12 mouse cellular contexts compared by ENCODE assay signal in the genomic region with DNA sequence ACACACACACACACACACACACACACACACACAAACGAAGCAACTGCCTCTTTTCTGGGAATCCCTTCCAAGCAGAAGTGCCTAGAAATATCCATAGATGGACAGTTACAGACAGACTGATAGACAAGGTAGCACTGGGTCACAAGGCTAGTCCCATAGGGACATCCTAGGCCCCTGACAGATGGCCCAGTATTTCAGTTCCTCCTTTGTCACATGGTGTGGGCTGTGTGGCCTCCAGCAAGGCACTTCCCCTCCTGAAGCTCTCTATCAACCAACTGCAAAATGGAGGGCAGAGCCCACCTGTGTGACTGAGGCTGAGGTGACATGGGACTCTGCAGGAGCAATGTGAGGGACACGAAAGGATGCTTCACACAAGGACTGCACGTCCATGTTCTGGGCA.
DNase-seq lines count a peak whose midpoint lies in the region; ATAC-seq and TF ChIP-seq lines count a peak whose summit lies in the region.
"Had no signal": no experiment of that assay in that cellular context is flagged by ENCODE, and none has a peak within 500 bp of the region (broad histone marks: within the 10 kb centered on the region; RNA-seq: fewer than 3 reads in every experiment).

No protein-coding gene starts in this region.

- H3K9me3 ChIP-seq in liver, embryonic 16.5 days (replicated peaks; ENCODE audit: control insufficient read depth, low read length): no peaks in the 10 kb centered on the region
- no peaks in the 10 kb centered on the region for H3K9me3 ChIP-seq in liver, embryonic 11.5 days (ENCODE audit: control insufficient read depth, low read length)
- H3K9me3 ChIP-seq in MEL (replicated peaks; ENCODE audit: insufficient read depth, low read length): no peaks in the 10 kb centered on the region
- no peaks in the 10 kb centered on the region for H3K9me3 ChIP-seq in hindbrain, embryonic 11.5 days (ENCODE audit: control insufficient read depth, low read length)
- H3K9me3 ChIP-seq: hindbrain, embryonic 13.5 days had no signal

- 55% methylated on average over 3 of the region's 3 CpGs for WGBS in liver, embryonic 16.5 days (ENCODE audit: insufficient replicate concordance)
- 83% methylated on average over 3 of the region's 3 CpGs for WGBS in liver, embryonic 11.5 days
- 88% methylated on average over 3 of the region's 3 CpGs for WGBS in hindbrain, embryonic 11.5 days

- TF ChIP-seq CTCF in MEL (IDR thresholded peaks at IDR 0.05 in 2 of 3, conservative IDR thresholded peaks at IDR 0.05 in 1 of 3; ENCODE audit: control insufficient read depth in 1 of 3, insufficient read depth in 1 of 3, low read depth in 2 of 3, low read length in 3 of 3, poor library complexity in 1 of 3, severe bottlenecking in 1 of 3): no peak
- no peak for TF ChIP-seq CTCF in bone marrow macrophage, adult 2 months (IDR thresholded peaks at IDR 0.05; ENCODE audit: low read depth, low read length)

- no peak for DNase-seq in liver, embryonic 11.5 days (ENCODE audit: low spot score)
- DNase-seq in MEL (ENCODE audit: low read depth, low spot score): peak; percentile 68
- no peak for DNase-seq in right cerebral cortex, adult 2 months (ENCODE audit: low spot score in 2 of 2)
- no peak for DNase-seq in hindbrain, embryonic 11.5 days (ENCODE audit: low spot score)
- no peak for DNase-seq in urinary bladder, adult 18-20 months (ENCODE audit: low spot score in 2 of 2)
- DNase-seq: cerebellum, adult 9-10 months; lung, embryonic 14.5 days; thymus, adult 2 months had no signal

- TF ChIP-seq RAD21 in MEL (IDR thresholded peaks at IDR 0.05; ENCODE audit: low read depth, low read length): no peak

- no peak overlapping the region for H3K9ac ChIP-seq in liver, embryonic 16.5 days (ENCODE audit: low read depth, low read length)
- H3K9ac ChIP-seq in liver, embryonic 11.5 days (ENCODE audit: low read depth, low read length): no peak overlapping the region
- no peak overlapping the region for H3K9ac ChIP-seq in MEL (ENCODE audit: control insufficient read depth, low read depth, low read length, poor library complexity, severe bottlenecking)
- no peak overlapping the region for H3K9ac ChIP-seq in hindbrain, embryonic 11.5 days (ENCODE audit: low read depth, low read length)
- H3K9ac ChIP-seq: hindbrain, embryonic 13.5 days; lung, embryonic 14.5 days had no signal

- no peak for TF ChIP-seq POLR2A in MEL (IDR thresholded peaks at IDR 0.05; ENCODE audit: control insufficient read depth in 1 of 2, insufficient read depth in 1 of 2, low read depth in 1 of 2, low read length in 2 of 2, poor library complexity in 1 of 2)
- TF ChIP-seq POLR2A in bone marrow macrophage, adult 2 months (IDR thresholded peaks at IDR 0.05; ENCODE audit: borderline replicate concordance, low read depth, low read length): no peak

- ATAC-seq in liver, embryonic 16.5 days (ENCODE audit: low read depth): peak; percentile 60; the same call in 1 of the 2 replicates
- ATAC-seq in liver, embryonic 11.5 days (replicated peaks; ENCODE audit: low FRiP score): no peak
- peak; percentile 86 for ATAC-seq in neutrophil, adult 5-6 weeks (ENCODE audit: extremely low read depth, insufficient number of reproducible peaks, low FRiP score, poor library complexity, severe bottlenecking)
- no peak for ATAC-seq in hindbrain, embryonic 11.5 days (ENCODE audit: low FRiP score)

- H3K4me3 ChIP-seq in liver, embryonic 16.5 days (ENCODE audit: low read depth, low read length): no peak overlapping the region
- no peak overlapping the region for H3K4me3 ChIP-seq in liver, embryonic 11.5 days (ENCODE audit: low read depth, low read length)
- H3K4me3 ChIP-seq in MEL (ENCODE audit: control insufficient read depth in 1 of 2, insufficient read depth in 1 of 2, low read depth in 2 of 2, low read length in 2 of 2): no peak overlapping the region
- no peak overlapping the region for H3K4me3 ChIP-seq in bone marrow macrophage, adult 2 months (ENCODE audit: insufficient read depth, low read length)
- no peak overlapping the region for H3K4me3 ChIP-seq in hindbrain, embryonic 11.5 days (ENCODE audit: low read depth, low read length)
- H3K4me3 ChIP-seq: hindbrain, embryonic 13.5 days had no signal

- no peaks in the 10 kb centered on the region for H3K27me3 ChIP-seq in liver, embryonic 16.5 days (ENCODE audit: control insufficient read depth, insufficient read depth, low read depth, low read length)
- no peaks in the 10 kb centered on the region for H3K27me3 ChIP-seq in liver, embryonic 11.5 days (replicated peaks; ENCODE audit: control insufficient read depth, insufficient read depth, low read length)
- H3K27me3 ChIP-seq in MEL (ENCODE audit: control insufficient read depth in 1 of 2, insufficient read depth in 2 of 2, low read length in 2 of 2): no peaks in the 10 kb centered on the region
- H3K27me3 ChIP-seq in hindbrain, embryonic 11.5 days (ENCODE audit: control insufficient read depth, insufficient read depth, low read length): no peaks in the 10 kb centered on the region
- H3K27me3 ChIP-seq: hindbrain, embryonic 13.5 days had no signal

- TF ChIP-seq EP300 in MEL (IDR thresholded peaks at IDR 0.05; ENCODE audit: low read depth in 1 of 2, low read length in 2 of 2): peak; percentile 38 to 48; a peak in 2 of 4 replicates

- H3K4me1 ChIP-seq in liver, embryonic 16.5 days (ENCODE audit: control insufficient read depth, low read depth, low read length): no peaks in the 10 kb centered on the region
- peaks cover 4% of the 10 kb centered on the region; the same call in 1 of the 2 replicates for H3K4me1 ChIP-seq in liver, embryonic 11.5 days (replicated peaks; ENCODE audit: control insufficient read depth, insufficient read depth, low read length)
- peaks cover 0 to 8% of the 10 kb centered on the region in 2 experiments; a peak in 2 of 4 replicates for H3K4me1 ChIP-seq in MEL (ENCODE audit: control insufficient read depth in 1 of 2, insufficient read depth in 2 of 2, low read length in 2 of 2)
- peaks cover 49% of the 10 kb centered on the region for H3K4me1 ChIP-seq in bone marrow macrophage, adult 2 months (ENCODE audit: control insufficient read depth, insufficient read depth, low read length)
- H3K4me1 ChIP-seq in hindbrain, embryonic 11.5 days (replicated peaks; ENCODE audit: control insufficient read depth, insufficient read depth, low read length): peaks cover 6% of the 10 kb centered on the region

- no peak overlapping the region for H3K27ac ChIP-seq in liver, embryonic 16.5 days (ENCODE audit: low read length)
- no peak overlapping the region for H3K27ac ChIP-seq in liver, embryonic 11.5 days (ENCODE audit: low read depth, low read length)
- no peak overlapping the region for H3K27ac ChIP-seq in MEL (ENCODE audit: control insufficient read depth, low read depth, low read length)
- H3K27ac ChIP-seq in bone marrow macrophage, adult 2 months (ENCODE audit: insufficient read depth, low read depth, low read length): peak overlapping the region; percentile 76
- H3K27ac ChIP-seq in hindbrain, embryonic 11.5 days (ENCODE audit: low read depth, low read length): no peak overlapping the region

- H3K36me3 ChIP-seq in liver, embryonic 16.5 days (ENCODE audit: control insufficient read depth, insufficient read depth): no peaks in the 10 kb centered on the region; the same call in 1 of the 2 replicates
- H3K36me3 ChIP-seq in liver, embryonic 11.5 days (ENCODE audit: control insufficient read depth, insufficient read depth, low read length): no peaks in the 10 kb centered on the region
- no peaks in the 10 kb centered on the region for H3K36me3 ChIP-seq in MEL (ENCODE audit: control insufficient read depth in 1 of 2, insufficient read depth in 2 of 2, low read length in 2 of 2)
- no peaks in the 10 kb centered on the region for H3K36me3 ChIP-seq in hindbrain, embryonic 11.5 days (ENCODE audit: control insufficient read depth, insufficient read depth, low read length)
- H3K36me3 ChIP-seq: hindbrain, embryonic 13.5 days had no signal

- no peak overlapping the region for H3K4me2 ChIP-seq in liver, embryonic 16.5 days (ENCODE audit: low read depth, low read length)
- H3K4me2 ChIP-seq in liver, embryonic 11.5 days: no peak overlapping the region
- H3K4me2 ChIP-seq in hindbrain, embryonic 11.5 days (replicated peaks; ENCODE audit: low read depth, low read length): no peak overlapping the region
- H3K4me2 ChIP-seq: hindbrain, embryonic 13.5 days; lung, embryonic 14.5 days had no signal

- no peaks in the 10 kb centered on the region for H3K79me2 ChIP-seq in MEL (ENCODE audit: control insufficient read depth, insufficient read depth, low read length, poor library complexity)

TF ChIP-seq in MEL, 35 proteins besides CTCF, POLR2A, EP300 and RAD21 (continues in another document):
- TF ChIP-seq POLR2AphosphoS2 (IDR thresholded peaks at IDR 0.05; ENCODE audit: low read length) (no peak), USF1 (IDR thresholded peaks at IDR 0.05; ENCODE audit: low read depth, low read length) (peak; percentile 81), ZMIZ1 (IDR thresholded peaks at IDR 0.05; ENCODE audit: low read depth, low read length) (no peak), USF2 (IDR thresholded peaks at IDR 0.05; ENCODE audit: borderline replicate concordance in 1 of 2, insufficient read depth in 1 of 2, low read depth in 1 of 2, low read length in 2 of 2) (no peak), ELF1 (IDR thresholded peaks at IDR 0.05; ENCODE audit: low read depth, low read length) (no peak), MAX (IDR thresholded peaks at IDR 0.05; ENCODE audit: low read length) (peak; percentile 66; the same call in 1 of the 2 replicates), ZC3H11A (IDR thresholded peaks at IDR 0.05; ENCODE audit: low read depth, low read length) (no peak), MXI1 (IDR thresholded peaks at IDR 0.05; ENCODE audit: low read depth, low read length) (peak; percentile 68), HCFC1 (IDR thresholded peaks at IDR 0.05; ENCODE audit: low read depth, low read length) (no peak), POLR2AphosphoS5 (IDR thresholded peaks at IDR 0.05; ENCODE audit: borderline replicate concordance, low read depth, low read length) (no peak), NELFE (IDR thresholded peaks at IDR 0.05; ENCODE audit: low read depth, low read length) (no peak), SMC3 (IDR thresholded peaks at IDR 0.05; ENCODE audit: low read depth, low read length) (no peak), ZNF384 (IDR thresholded peaks at IDR 0.05; ENCODE audit: low read depth, low read length) (no peak), RCOR1 (IDR thresholded peaks at IDR 0.05; ENCODE audit: low read depth, low read length) (no peak), GABPA (IDR thresholded peaks at IDR 0.05; ENCODE audit: low read depth, low read length) (no peak), CHD1 (IDR thresholded peaks at IDR 0.05; ENCODE audit: low read depth, low read length) (no peak), MEF2A (IDR thresholded peaks at IDR 0.05; ENCODE audit: extremely low read depth, insufficient replicate concordance, low read depth, low read length, poor library complexity, severe bottlenecking) (no peak), TCF12 (IDR thresholded peaks at IDR 0.05; ENCODE audit: low read depth, low read length) (peak; percentile 26; the same call in 1 of the 2 replicates), BHLHE40 (IDR thresholded peaks at IDR 0.05; ENCODE audit: borderline replicate concordance, low read depth, low read length) (no peak)

Comparison
In these comparisons a context has a peak if more than half of its experiments do, and no peak if none do; other contexts are left out.
1. ATAC-seq: peak in liver, embryonic 16.5 days (single experiment) and neutrophil, adult 5-6 weeks (single experiment); none in liver, embryonic 11.5 days (single experiment) and hindbrain, embryonic 11.5 days (single experiment).